Mouse (Mus musculus): ENCODE data around the gene Olfr1328. TPM values are rescaled to one million over a fixed set of nuclear protein-coding genes. Genes with fewer than 3 reads are reported as not detected.
"Not testable (repeated sequence)": the region's sequence is repeated elsewhere in the genome, so short reads cannot be mapped to it uniquely, and the experiment has no call there.

Olfr1328 gene
- not detected for polyA plus RNA-seq (2017; shearing (Covaris generic))

GRCm38 (mm10) chr4:118938512-118938911 lies at the start of gene Olfr1328:
Gene Olfr1328, minus strand, starts transcription at chr4:118938612.
- ATAC-seq: no peak

GRCm38 (mm10) chr4:118985291-118985690 lies 46.9 kb upstream of the Olfr1328 start:
- ATAC-seq: no peak

- ATAC-seq: no peak
Observed at GRCm38 (mm10) chr4:118973281-118973680, 34.9 kb upstream of the Olfr1328 start.

- no peak for ATAC-seq
Observed at GRCm38 (mm10) chr4:118967711-118968110, 29.3 kb upstream of the Olfr1328 start.

- no peak for ATAC-seq
Observed at GRCm38 (mm10) chr4:118961141-118961628, 22.8 kb upstream of the Olfr1328 start, which contains the start of gene Lao1. Gene Lao1, plus strand, starts transcription at chr4:118961578.

- no peak for ATAC-seq
Observed at GRCm38 (mm10) chr4:118958812-118959211, 20.4 kb upstream of the Olfr1328 start.

- not testable (repeated sequence) for ATAC-seq
Observed at GRCm38 (mm10) chr4:118931326-118931725, 7.1 kb downstream of the Olfr1328 start.

- ATAC-seq: not testable (repeated sequence)
Observed at GRCm38 (mm10) chr4:118917365-118917764, 21.0 kb downstream of the Olfr1328 start, which contains the start of gene Olfr1329. Gene Olfr1329, minus strand, starts transcription at chr4:118917465.

- no peak for ATAC-seq
Observed at GRCm38 (mm10) chr4:118901981-118902380, 36.4 kb downstream of the Olfr1328 start.

GRCm38 (mm10) chr4:118888297-118888696 lies 50.1 kb downstream of the Olfr1328 start, which contains the start of gene Olfr1330:
Gene Olfr1330, plus strand, starts transcription at chr4:118888597.
- ATAC-seq: no peak

Other genes with a start within 250 kb of the Olfr1328 start
- under 1 TPM in 1 of 2 experiments, not detected in 1; 0.26 TPM for gene Olfr1342, start 245.9 kb downstream of the Olfr1328 start, polyA plus RNA-seq (2017; shearing (Covaris generic))
- under 1 TPM in 1 of 2 experiments, not detected in 1; 0.09 TPM for gene Olfr1341, start 235.1 kb downstream of the Olfr1328 start, polyA plus RNA-seq (2017; shearing (Covaris generic))
- not detected for gene Olfr1340, start 218.5 kb downstream of the Olfr1328 start, polyA plus RNA-seq (2017; shearing (Covaris generic))
- gene Olfr1339, start 206.4 kb downstream of the Olfr1328 start, polyA plus RNA-seq (2017; shearing (Covaris generic)): not detected
- not detected for gene Olfr1338, start 179.9 kb downstream of the Olfr1328 start, polyA plus RNA-seq (2017; shearing (Covaris generic))
- gene Olfr1337, start 156.0 kb downstream of the Olfr1328 start, polyA plus RNA-seq (2017; shearing (Covaris generic)): not detected
- not detected for gene Olfr1335, start 128.7 kb downstream of the Olfr1328 start, polyA plus RNA-seq (2017; shearing (Covaris generic))
- gene Olfr1333, start 102.3 kb downstream of the Olfr1328 start, polyA plus RNA-seq (2017; shearing (Covaris generic)): not detected
- gene Olfr1331, start 74.0 kb downstream of the Olfr1328 start, polyA plus RNA-seq (2017; shearing (Covaris generic)): not detected
- gene Olfr1330, start 50.0 kb downstream of the Olfr1328 start, polyA plus RNA-seq (2017; shearing (Covaris generic)): under 1 TPM in 1 of 2 experiments, not detected in 1; 0.20 TPM
- gene Olfr1329, start 21.1 kb downstream of the Olfr1328 start, polyA plus RNA-seq (2017; shearing (Covaris generic)): not detected
- gene Lao1, start 23.0 kb upstream of the Olfr1328 start, polyA plus RNA-seq (2017; shearing (Covaris generic)): not detected
- 10 to 100 TPM; 33.8 to 49.9 TPM for gene Slc2a1, start 170.1 kb upstream of the Olfr1328 start, polyA plus RNA-seq (2017; shearing (Covaris generic))
- gene Zfp691, start 235.6 kb upstream of the Olfr1328 start, polyA plus RNA-seq (2017; shearing (Covaris generic)): 1 to 10 TPM; 3.5 to 4.8 TPM